Mouse (Mus musculus) adrenal gland, adult 8-10 months (tissue): ENCODE results near the gene Nwd1. TPM values are rescaled to one million over a fixed set of nuclear protein-coding genes. Genes with fewer than 3 reads are reported as not detected.
"Not testable (repeated sequence)": the region's sequence is repeated elsewhere in the genome, so short reads cannot be mapped to it uniquely, and the experiment has no call there.

Source experiments
- DNase-seq: peaks from one replicate; pipeline ENCODE4 v3.0.0; 2022
- total RNA-seq, 4 experiments: library from RNA; stranded (reverse); gene quantifications; 2 replicates each; pipeline ENCODE4 v1.2.4; 2022

Gene Nwd1
- under 1 TPM; 0.24 to 0.73 (median 0.46) TPM for total RNA-seq

GRCm38 (mm10) chr8:72646060-72646767 is at the start of gene Nwd1:
Nwd1 (plus strand) TSS chr8:72646711.
- peak; percentile 33 for DNase-seq

GRCm38 (mm10) chr8:72642885-72643284 is 3.6 kb upstream of the Nwd1 start:
- no peak for DNase-seq

GRCm38 (mm10) chr8:72644601-72645000 is 1.9 kb upstream of the Nwd1 start:
- no peak for DNase-seq

GRCm38 (mm10) chr8:72646768-72647143 is 245 bp downstream of the Nwd1 start:
- no peak for DNase-seq

GRCm38 (mm10) chr8:72650697-72651096 is 4.2 kb downstream of the Nwd1 start:
- DNase-seq = no peak

GRCm38 (mm10) chr8:72654565-72655521 is 8.3 kb downstream of the Nwd1 start:
- DNase-seq = no peak

- DNase-seq = no peak
Measured at GRCm38 (mm10) chr8:72655522-72655912, 9.0 kb downstream of the Nwd1 start.

- no peak for DNase-seq
Measured at GRCm38 (mm10) chr8:72659967-72660366, 13.5 kb downstream of the Nwd1 start.

GRCm38 (mm10) chr8:72664107-72664652 is 17.7 kb downstream of the Nwd1 start:
- no peak for DNase-seq

- no peak for DNase-seq
Measured at GRCm38 (mm10) chr8:72664757-72665156, 18.2 kb downstream of the Nwd1 start.

- DNase-seq = no peak
Measured at GRCm38 (mm10) chr8:72665405-72665804, 18.9 kb downstream of the Nwd1 start.

GRCm38 (mm10) chr8:72668925-72669324 is 22.4 kb downstream of the Nwd1 start:
- DNase-seq = no peak

- DNase-seq = no peak
Measured at GRCm38 (mm10) chr8:72672802-72673201, 26.3 kb downstream of the Nwd1 start.

- DNase-seq = no peak
Measured at GRCm38 (mm10) chr8:72674184-72674583, 27.7 kb downstream of the Nwd1 start.

GRCm38 (mm10) chr8:72676436-72676835 is 29.9 kb downstream of the Nwd1 start:
- DNase-seq = no peak

GRCm38 (mm10) chr8:72676844-72677243 is 30.3 kb downstream of the Nwd1 start:
- DNase-seq = not testable (repeated sequence)

GRCm38 (mm10) chr8:72677331-72677730 is 30.8 kb downstream of the Nwd1 start:
- DNase-seq = no peak

- peak; percentile 38 for DNase-seq
Measured at GRCm38 (mm10) chr8:72680133-72680532, 33.6 kb downstream of the Nwd1 start.

GRCm38 (mm10) chr8:72682051-72682687 is 35.7 kb downstream of the Nwd1 start:
- no peak for DNase-seq

- DNase-seq = no peak
Measured at GRCm38 (mm10) chr8:72683010-72683521, 36.6 kb downstream of the Nwd1 start.

- DNase-seq = not testable (repeated sequence)
Measured at GRCm38 (mm10) chr8:72683572-72684099, 37.1 kb downstream of the Nwd1 start.

GRCm38 (mm10) chr8:72698349-72698926 is 51.9 kb downstream of the Nwd1 start:
- no peak for DNase-seq
